ENCODE assay signal across 11 mouse cellular contexts in the genomic region with DNA sequence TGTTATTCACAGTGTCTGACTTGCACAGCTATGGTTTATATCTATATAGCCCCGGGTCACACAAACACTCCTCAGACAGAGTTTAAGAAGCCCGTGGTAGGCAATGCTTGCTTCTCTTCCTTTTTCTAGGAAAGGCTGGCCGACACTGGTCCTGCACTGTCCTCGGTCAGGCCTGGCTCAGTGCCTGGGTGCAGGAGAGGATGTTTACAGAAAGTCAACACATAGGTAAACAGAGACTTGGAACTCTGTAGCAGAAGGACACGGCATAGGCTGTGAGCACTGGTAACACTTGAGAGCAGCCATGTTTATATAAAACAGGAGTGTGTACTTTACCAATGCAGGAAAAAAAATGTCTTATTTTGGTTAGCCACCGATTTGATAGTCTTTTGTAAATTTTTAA. TPM values are rescaled to one million over a fixed set of nuclear protein-coding genes. Genes with fewer than 3 reads are reported as not detected.
DNase-seq lines count a peak whose midpoint lies in the region; ATAC-seq and TF ChIP-seq lines count a peak whose summit lies in the region.
"Had no signal": no experiment of that assay in that cellular context is flagged by ENCODE, and none has a peak within 500 bp of the region (broad histone marks: within the 10 kb centered on the region; RNA-seq: fewer than 3 reads in every experiment).

No protein-coding gene starts in this region.

- no peaks in the 10 kb centered on the region for H3K9me3 ChIP-seq in lung, embryonic 15.5 days
- H3K9me3 ChIP-seq: limb, embryonic 15.5 days had no signal

- peak; percentile 95 for ATAC-seq in lung, embryonic 15.5 days (ENCODE audit: borderline replicate concordance, extremely low read depth, low FRiP score, low TSS enrichment)
- ATAC-seq: hindbrain, postnatal 0 days had no signal

- H3K9ac ChIP-seq in lung, embryonic 15.5 days: no peak overlapping the region; the same call in 1 of the 2 replicates
- H3K9ac ChIP-seq: limb, embryonic 15.5 days had no signal

- intact Hi-C loops in gastrocnemius, adult 2 months (cut with DNase I): no loop called here
- intact Hi-C loops in gastrocnemius, postnatal 14 days (cut with DNase I; ENCODE audit: low total_unique reads): no loop called here
- intact Hi-C loops in left cerebral cortex, postnatal 36 days (cut with DNase I): no loop called here

- peaks cover 58% of the 10 kb centered on the region for H3K4me1 ChIP-seq in lung, embryonic 15.5 days

- H3K4me2 ChIP-seq in lung, embryonic 15.5 days: no peak overlapping the region
- H3K4me2 ChIP-seq: limb, embryonic 15.5 days had no signal

- no peak for DNase-seq in gastrocnemius, adult 2 months
- no peak for DNase-seq in gastrocnemius, postnatal 14 days
- peak; percentile 23 to 39 for DNase-seq in urinary bladder, postnatal 36 days (ENCODE audit: low spot score in 2 of 2)
- no peak for DNase-seq in urinary bladder, postnatal 10 days (ENCODE audit: low spot score)
- no peak for DNase-seq in T-cell, adult 2 months (ENCODE audit: low spot score)
- DNase-seq in left cerebral cortex, postnatal 36 days (ENCODE audit: low spot score in 2 of 2): no peak
- DNase-seq in layer of hippocampus, postnatal 25 days (ENCODE audit: extremely low spot score in 1 of 2, low spot score in 1 of 2): no peak
- DNase-seq: right cerebral cortex, postnatal 4 days had no signal

- WGBS in lung, embryonic 15.5 days: 8% methylated on average over 6 of the region's 6 CpGs

- 0 out of 2 replicates have a peak overlapping the region, but pooled peaks have one; percentile 13 for H3K27ac ChIP-seq in gastrocnemius, adult 2 months
- peak overlapping the region; percentile 64 for H3K27ac ChIP-seq in lung, embryonic 15.5 days
- H3K27ac ChIP-seq: hindbrain, postnatal 0 days; limb, embryonic 15.5 days had no signal

- no peaks in the 10 kb centered on the region for H3K36me3 ChIP-seq in lung, embryonic 15.5 days
- H3K36me3 ChIP-seq: limb, embryonic 15.5 days had no signal

- no peak for TF ChIP-seq CTCF in gastrocnemius, adult 2 months (IDR thresholded peaks at IDR 0.05)

- H3K27me3 ChIP-seq in lung, embryonic 15.5 days: no peaks in the 10 kb centered on the region
- H3K27me3 ChIP-seq: limb, embryonic 15.5 days had no signal

- no peak overlapping the region for H3K4me3 ChIP-seq in gastrocnemius, adult 2 months
- H3K4me3 ChIP-seq in lung, embryonic 15.5 days: no peak overlapping the region
- H3K4me3 ChIP-seq: limb, embryonic 15.5 days had no signal

RNA-seq across cellular contexts. Expression of a gene that starts 54.3 kb away (rescaled TPM):
- 10 to 100 TPM; 90.6 to 92.3 TPM for total RNA-seq in gastrocnemius, adult 2 months (2021)
- total RNA-seq in gastrocnemius, postnatal 14 days (2021): 10 to 100 TPM; 56.0 to 56.5 TPM
- polyA plus RNA-seq in lung, embryonic 15.5 days (2015; fragmentation: Nextera tagmentation; extraction: Ambion mirVana): 30.6 and 32.5 TPM in 2 replicates
- 10 to 100 TPM; 22.6 to 22.8 TPM for total RNA-seq in left cerebral cortex, postnatal 36 days (2021)
- 10 to 100 TPM; 17.5 to 21.9 TPM for total RNA-seq in layer of hippocampus, postnatal 25 days (2021)

Comparison
In these comparisons a context has a peak if more than half of its experiments do, and no peak if none do; other contexts are left out.
1. DNase-seq: peak in urinary bladder, postnatal 36 days (2 of 2); none in gastrocnemius, adult 2 months (single experiment), gastrocnemius, postnatal 14 days (single experiment), urinary bladder, postnatal 10 days (single experiment), T-cell, adult 2 months (single experiment), left cerebral cortex, postnatal 36 days (0 of 2) and layer of hippocampus, postnatal 25 days (0 of 2).